Mouse (Mus musculus) gastrocnemius, adult 18-20 months (tissue): ENCODE results near the gene Gse1. TPM values are rescaled to one million over a fixed set of nuclear protein-coding genes. Genes with fewer than 3 reads are reported as not detected.
A peak's percentile ranks its signal among the peaks of the same experiment; 100 is the strongest.

Source experiments
- DNase-seq: peaks from one replicate; pipeline ENCODE4 v3.0.0; 2021; ENCODE audit warnings: low spot score
- total RNA-seq, 2 experiments: library from RNA; stranded (reverse); gene quantifications; 2 replicates each; pipeline ENCODE4 v1.2.3; 2021

The Gse1 gene
- total RNA-seq, 2 experiments from 2014 or later = 28.9 to 32.6 TPM

- DNase-seq = no peak
Measured at GRCm38 (mm10) chr8:120234457-120234856, 6.2 kb downstream of the Gse1 start.

GRCm38 (mm10) chr8:120234866-120235265, 6.6 kb downstream of the Gse1 start:
- no peak for DNase-seq

- DNase-seq = no peak
Measured at GRCm38 (mm10) chr8:120243222-120243621, 15.0 kb downstream of the Gse1 start.

GRCm38 (mm10) chr8:120243916-120244451, 15.7 kb downstream of the Gse1 start:
- no peak for DNase-seq

- no peak for DNase-seq
Measured at GRCm38 (mm10) chr8:120244553-120244952, 16.3 kb downstream of the Gse1 start.

GRCm38 (mm10) chr8:120247618-120248017, 19.4 kb downstream of the Gse1 start:
- DNase-seq = no peak

GRCm38 (mm10) chr8:120248031-120248430, 19.8 kb downstream of the Gse1 start:
- DNase-seq = no peak

- DNase-seq = no peak
Measured at GRCm38 (mm10) chr8:120248451-120248850, 20.2 kb downstream of the Gse1 start.

GRCm38 (mm10) chr8:120249800-120250336, 21.6 kb downstream of the Gse1 start:
- peak; percentile 75 for DNase-seq

- no peak for DNase-seq
Measured at GRCm38 (mm10) chr8:120250750-120251410, 22.6 kb downstream of the Gse1 start.

GRCm38 (mm10) chr8:120251411-120252035, 23.3 kb downstream of the Gse1 start:
- peak; percentile 79 for DNase-seq

- no peak for DNase-seq
Measured at GRCm38 (mm10) chr8:120253626-120254025, 25.4 kb downstream of the Gse1 start.

- DNase-seq = no peak
Measured at GRCm38 (mm10) chr8:120255406-120255987, 27.2 kb downstream of the Gse1 start.

- DNase-seq = peak; percentile 84
Measured at GRCm38 (mm10) chr8:120256958-120257357, 28.7 kb downstream of the Gse1 start.

- DNase-seq = peak; percentile 76
Measured at GRCm38 (mm10) chr8:120259206-120259605, 30.9 kb downstream of the Gse1 start.

- peak; percentile 64 for DNase-seq
Measured at GRCm38 (mm10) chr8:120260677-120261076, 32.4 kb downstream of the Gse1 start.

- DNase-seq = no peak
Measured at GRCm38 (mm10) chr8:120261338-120262120, 33.3 kb downstream of the Gse1 start.

GRCm38 (mm10) chr8:120263879-120264278, 35.6 kb downstream of the Gse1 start:
- no peak for DNase-seq

- DNase-seq = no peak
Measured at GRCm38 (mm10) chr8:120264388-120264943, 36.2 kb downstream of the Gse1 start.

GRCm38 (mm10) chr8:120264944-120265453, 36.7 kb downstream of the Gse1 start:
- DNase-seq = peak; percentile 82

GRCm38 (mm10) chr8:120265471-120265870, 37.2 kb downstream of the Gse1 start:
- DNase-seq = peak; percentile 94
